ENCODE assay signal across 8 mouse cellular contexts in the genomic region with DNA sequence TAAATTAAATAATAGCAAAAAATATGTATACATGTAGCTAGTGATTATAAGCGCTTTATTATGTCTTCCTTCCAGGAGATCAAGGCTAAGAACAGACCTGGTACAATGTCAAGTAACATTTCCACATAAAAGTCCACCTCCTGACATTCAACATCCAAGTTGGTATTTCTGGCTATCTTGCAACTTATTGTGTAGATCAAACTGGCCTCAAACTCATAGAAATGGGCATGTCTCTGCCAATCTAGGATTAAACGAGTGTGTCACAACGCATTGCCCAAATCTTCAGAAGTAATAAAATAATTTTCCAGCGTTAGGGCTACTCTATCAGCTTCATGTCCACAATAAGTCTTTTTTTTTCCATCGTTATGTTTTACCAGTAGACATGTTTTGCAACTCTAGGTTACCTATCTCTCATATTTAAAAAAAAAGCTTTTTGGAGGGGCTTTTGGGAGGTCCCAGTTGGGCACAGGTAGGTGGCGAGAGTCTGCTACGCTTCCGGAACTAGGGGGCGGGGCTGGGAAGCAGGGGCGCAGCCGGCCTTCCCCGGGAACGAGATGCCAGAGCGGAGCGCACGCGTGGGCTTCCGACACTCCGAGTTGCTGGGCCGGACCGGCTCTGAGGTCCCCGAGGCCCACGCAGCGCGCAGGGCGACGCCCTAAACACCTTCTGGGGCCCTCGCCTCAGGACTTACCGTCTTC. TPM values are rescaled to one million over a fixed set of nuclear protein-coding genes. Genes with fewer than 3 reads are reported as not detected.
DNase-seq lines count a peak whose midpoint lies in the region; ATAC-seq and TF ChIP-seq lines count a peak whose summit lies in the region.

No protein-coding gene starts in this region.

- TF ChIP-seq CTCF in Patski (IDR thresholded peaks at IDR 0.05) = no peak
- TF ChIP-seq CTCF in heart, postnatal 0 days (IDR thresholded peaks at IDR 0.05; ENCODE audit: low read depth) = no peak

- H3K9me3 ChIP-seq in heart, postnatal 0 days (replicated peaks; ENCODE audit: control insufficient read depth, low read length) = no peaks in the 10 kb centered on the region
- H3K9me3 ChIP-seq in limb, embryonic 12.5 days = no peaks in the 10 kb centered on the region
- no peaks in the 10 kb centered on the region for H3K9me3 ChIP-seq in midbrain, embryonic 11.5 days (ENCODE audit: control insufficient read depth, low read length)
- no peaks in the 10 kb centered on the region for H3K9me3 ChIP-seq in stomach, embryonic 16.5 days (replicated peaks; ENCODE audit: control insufficient read depth, low read length)

- H3K36me3 ChIP-seq in heart, postnatal 0 days (replicated peaks; ENCODE audit: control insufficient read depth, insufficient read depth, low read length) = peaks cover 4% of the 10 kb centered on the region
- H3K36me3 ChIP-seq in limb, embryonic 12.5 days = peaks cover 8% of the 10 kb centered on the region
- no peaks in the 10 kb centered on the region for H3K36me3 ChIP-seq in midbrain, embryonic 11.5 days (ENCODE audit: control insufficient read depth, insufficient read depth, low read length)
- no peaks in the 10 kb centered on the region for H3K36me3 ChIP-seq in stomach, embryonic 16.5 days (ENCODE audit: control insufficient read depth, insufficient read depth, low read length)

- 5% methylated on average over 29 of the region's 29 CpGs for WGBS in heart, postnatal 0 days
- WGBS in limb, embryonic 12.5 days = 7% methylated on average over 29 of the region's 29 CpGs
- WGBS in midbrain, embryonic 11.5 days = 8% methylated on average over 29 of the region's 29 CpGs
- 5% methylated on average over 29 of the region's 29 CpGs for WGBS in stomach, embryonic 16.5 days

- H3K9ac ChIP-seq in heart, postnatal 0 days (replicated peaks; ENCODE audit: low read depth, low read length) = peak overlapping the region; percentile 60
- peak overlapping the region; percentile 82 for H3K9ac ChIP-seq in limb, embryonic 12.5 days (replicated peaks)
- H3K9ac ChIP-seq in midbrain, embryonic 11.5 days (ENCODE audit: low read length) = peak overlapping the region; percentile 73
- H3K9ac ChIP-seq in stomach, embryonic 16.5 days (ENCODE audit: low read length) = peak overlapping the region; percentile 84

- peak; percentile 52 for ATAC-seq in frontal cortex, adult (ENCODE audit: low TSS enrichment)
- peak; percentile 31 for ATAC-seq in Patski
- peak; percentile 46 for ATAC-seq in heart, postnatal 0 days (ENCODE audit: insufficient read depth, low read depth)
- ATAC-seq in limb, embryonic 12.5 days (ENCODE audit: insufficient number of reproducible peaks, insufficient read depth, low FRiP score, low TSS enrichment, low read depth) = 0 out of 2 replicates have a peak, but pooled peaks have one; percentile 66
- peak; percentile 52 for ATAC-seq in midbrain, embryonic 11.5 days (ENCODE audit: low FRiP score)
- peak; percentile 65; the same call in 1 of the 2 replicates for ATAC-seq in stomach, embryonic 16.5 days (ENCODE audit: insufficient read depth, low FRiP score)

- no peak for TF ChIP-seq EP300 in heart, postnatal 0 days (IDR thresholded peaks at IDR 0.05; ENCODE audit: low read depth)

- peak overlapping the region; percentile 56 for H3K4me3 ChIP-seq in heart, postnatal 0 days (ENCODE audit: low read depth, low read length)
- peak overlapping the region; percentile 76 for H3K4me3 ChIP-seq in limb, embryonic 12.5 days (replicated peaks)
- peak overlapping the region; percentile 65 for H3K4me3 ChIP-seq in midbrain, embryonic 11.5 days (ENCODE audit: low read depth, low read length)
- peak overlapping the region; percentile 71 for H3K4me3 ChIP-seq in stomach, embryonic 16.5 days (replicated peaks; ENCODE audit: low read length)

- no peaks in the 10 kb centered on the region for H3K4me1 ChIP-seq in heart, postnatal 0 days (ENCODE audit: control insufficient read depth, insufficient read depth)
- H3K4me1 ChIP-seq in limb, embryonic 12.5 days (replicated peaks) = peaks cover 11% of the 10 kb centered on the region; the same call in 1 of the 2 replicates
- peaks cover 3% of the 10 kb centered on the region; the same call in 1 of the 2 replicates for H3K4me1 ChIP-seq in midbrain, embryonic 11.5 days (ENCODE audit: control insufficient read depth, insufficient read depth, low read length)
- peaks cover 2% of the 10 kb centered on the region; the same call in 1 of the 2 replicates for H3K4me1 ChIP-seq in stomach, embryonic 16.5 days (ENCODE audit: control insufficient read depth, insufficient read depth, low read length)

- in situ Hi-C loops in Patski (cut with MboI; ENCODE audit: low pct_unique_long_range_greater_than_20kb) = no loop called here

- CTCF ChIA-PET in Patski (lab: Charles Lee) = no interaction called here

- POLR2A ChIA-PET in Patski (lab: Charles Lee) = interaction anchor here (0.5 to 1.6 kb wide), 3 partner anchors 14 to 308 kb away, joined by 3 to 4 read pairs (median 3); no protein-coding TSS in a partner anchor

- peak overlapping the region; percentile 77 for H3K4me2 ChIP-seq in heart, postnatal 0 days (ENCODE audit: low read depth, low read length)
- peak overlapping the region; percentile 85 for H3K4me2 ChIP-seq in limb, embryonic 12.5 days
- H3K4me2 ChIP-seq in midbrain, embryonic 11.5 days = peak overlapping the region; percentile 95
- H3K4me2 ChIP-seq in stomach, embryonic 16.5 days (ENCODE audit: low read depth, low read length) = peak overlapping the region; percentile 75

- DNase-seq in frontal cortex, postnatal 25 days (ENCODE audit: low spot score in 2 of 2) = no peak
- DNase-seq in Patski (ENCODE audit: low read depth, low spot score) = no peak
- peak; percentile 1 for DNase-seq in embryo, embryonic 9.5 days (ENCODE audit: extremely low spot score)
- DNase-seq in heart, postnatal 0 days (ENCODE audit: low spot score) = no peak
- DNase-seq in midbrain, embryonic 11.5 days (ENCODE audit: low spot score, missing footprints) = no peak

- no peaks in the 10 kb centered on the region for H3K27me3 ChIP-seq in Patski
- H3K27me3 ChIP-seq in heart, postnatal 0 days (ENCODE audit: control insufficient read depth, insufficient read depth, low read length) = no peaks in the 10 kb centered on the region
- H3K27me3 ChIP-seq in limb, embryonic 12.5 days = no peaks in the 10 kb centered on the region
- H3K27me3 ChIP-seq in midbrain, embryonic 11.5 days (ENCODE audit: control insufficient read depth, insufficient read depth, low read length) = no peaks in the 10 kb centered on the region
- no peaks in the 10 kb centered on the region for H3K27me3 ChIP-seq in stomach, embryonic 16.5 days (ENCODE audit: control insufficient read depth, insufficient read depth, low read length)

- peak overlapping the region; percentile 73; the same call in 1 of the 2 replicates for H3K27ac ChIP-seq in heart, postnatal 0 days (ENCODE audit: low read depth)
- H3K27ac ChIP-seq in limb, embryonic 12.5 days = peak overlapping the region; percentile 90
- H3K27ac ChIP-seq in midbrain, embryonic 11.5 days (ENCODE audit: low read depth, low read length) = no peak overlapping the region
- peak overlapping the region; percentile 60 for H3K27ac ChIP-seq in stomach, embryonic 16.5 days (ENCODE audit: low read length)

RNA-seq across cellular contexts. Expression of a gene that starts 0.7 kb away (rescaled TPM):
- polyA plus RNA-seq in Patski (2021) = 20.9 TPM
- 4.6 and 5.9 TPM in 2 replicates for total RNA-seq in heart, postnatal 0 days (2014; rRNA removed; ENCODE audit: low replicate concordance)
- 13.5 and 14.9 TPM in 2 replicates for polyA plus RNA-seq in heart, postnatal 0 days (2015; fragmentation: Nextera tagmentation; extraction: Ambion mirVana)
- 30.1 and 30.5 TPM in 2 replicates for polyA plus RNA-seq in limb, embryonic 12.5 days (2016; fragmentation: Nextera tagmentation; extraction: Ambion mirVana)
- 20.7 and 21.7 TPM in 2 replicates for polyA plus RNA-seq in midbrain, embryonic 11.5 days (2014; fragmentation: Nextera tagmentation; extraction: Ambion mirVana)
- 25.2 and 27.8 TPM in 2 replicates for polyA plus RNA-seq in stomach, embryonic 16.5 days (2015; fragmentation: Nextera tagmentation; extraction: Ambion mirVana)

RNA-seq across cellular contexts. Expression of a gene that starts 14.2 kb away (rescaled TPM):
- not detected for polyA plus RNA-seq in Patski (2021)
- not detected in 2 replicates for total RNA-seq in heart, postnatal 0 days (2014; rRNA removed; ENCODE audit: low replicate concordance)
- polyA plus RNA-seq in heart, postnatal 0 days (2015; fragmentation: Nextera tagmentation; extraction: Ambion mirVana) = 0.07 TPM in 2 replicates
- polyA plus RNA-seq in limb, embryonic 12.5 days (2016; fragmentation: Nextera tagmentation; extraction: Ambion mirVana) = not detected in 2 replicates
- polyA plus RNA-seq in midbrain, embryonic 11.5 days (2014; fragmentation: Nextera tagmentation; extraction: Ambion mirVana) = not detected in 2 replicates
- polyA plus RNA-seq in stomach, embryonic 16.5 days (2015; fragmentation: Nextera tagmentation; extraction: Ambion mirVana) = 0.15 TPM in 1 of 2 replicates, not detected in the other
